ENCODE assay signal across 8 mouse cellular contexts in the genomic region with DNA sequence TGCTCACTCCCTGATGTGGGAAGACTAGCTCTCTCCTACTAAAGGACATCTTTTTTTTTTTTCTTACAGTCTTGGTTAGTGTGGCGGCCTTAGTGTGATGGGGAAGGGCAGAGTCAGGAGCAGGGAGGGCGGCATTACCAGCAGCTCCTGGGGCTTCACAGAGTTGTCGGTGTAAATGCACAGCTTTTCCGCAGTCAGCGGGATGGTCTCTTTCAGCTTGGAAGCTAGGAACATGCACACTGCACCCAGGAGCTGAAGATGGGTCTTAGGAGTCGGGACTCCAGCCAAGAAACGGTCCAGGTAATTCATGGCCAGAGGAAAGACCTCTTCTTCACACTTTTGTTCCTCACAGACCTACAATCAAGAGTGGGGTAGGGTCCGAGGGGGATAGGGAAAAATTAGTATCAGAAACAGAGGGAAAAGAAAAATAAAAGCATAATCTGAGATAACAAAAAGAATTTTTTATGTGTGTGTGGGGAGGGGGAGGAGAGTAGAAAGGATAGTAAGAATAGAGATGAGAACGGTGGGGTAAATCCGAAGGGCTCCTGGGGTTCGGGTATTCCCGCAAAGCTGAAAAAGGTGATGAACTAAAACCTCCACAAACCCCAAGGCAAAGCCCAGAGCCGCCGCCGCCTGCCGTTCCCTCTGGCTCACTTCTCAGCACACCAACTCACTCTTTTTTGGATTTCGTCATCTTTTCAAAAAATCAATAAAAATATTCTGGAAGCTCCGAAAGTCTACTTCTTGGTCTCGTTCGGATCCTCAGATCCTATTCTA. TPM values are rescaled to one million over a fixed set of nuclear protein-coding genes. Genes with fewer than 3 reads are reported as not detected.
DNase-seq lines count a peak whose midpoint lies in the region; ATAC-seq lines count a peak whose summit lies in the region.

No protein-coding gene starts in this region.

- peak overlapping the region; percentile 53 for H3K4me3 ChIP-seq in forebrain, embryonic 16.5 days (replicated peaks; ENCODE audit: low read length)
- peak overlapping the region; percentile 46 for H3K4me3 ChIP-seq in midbrain, embryonic 16.5 days (ENCODE audit: low read depth, low read length)

- peaks cover 51% of the 10 kb centered on the region for H3K4me1 ChIP-seq in forebrain, embryonic 16.5 days (replicated peaks; ENCODE audit: control insufficient read depth, insufficient read depth, low read length)
- H3K4me1 ChIP-seq in midbrain, embryonic 16.5 days (ENCODE audit: control insufficient read depth, insufficient read depth, low read length): peaks cover 50% of the 10 kb centered on the region

- H3K36me3 ChIP-seq in forebrain, embryonic 16.5 days (ENCODE audit: control insufficient read depth, insufficient read depth): no peaks in the 10 kb centered on the region
- no peaks in the 10 kb centered on the region for H3K36me3 ChIP-seq in midbrain, embryonic 16.5 days (ENCODE audit: control insufficient read depth, insufficient read depth, low read length)

- H3K9ac ChIP-seq in forebrain, embryonic 16.5 days (replicated peaks; ENCODE audit: low read depth, low read length): peak overlapping the region; percentile 68
- H3K9ac ChIP-seq in midbrain, embryonic 16.5 days (ENCODE audit: low read depth, low read length): peak overlapping the region; percentile 59

- H3K27ac ChIP-seq in forebrain, embryonic 16.5 days (ENCODE audit: low read length): peak overlapping the region; percentile 65
- no peak overlapping the region; the same call in 1 of the 2 replicates for H3K27ac ChIP-seq in midbrain, embryonic 16.5 days (ENCODE audit: low read length)

- no peak for ATAC-seq in forebrain, embryonic 16.5 days
- no peak for ATAC-seq in midbrain, embryonic 16.5 days

- peaks cover 8% of the 10 kb centered on the region for H3K27me3 ChIP-seq in forebrain, embryonic 16.5 days (replicated peaks; ENCODE audit: control insufficient read depth, insufficient read depth, low read length)
- peaks cover 16% of the 10 kb centered on the region for H3K27me3 ChIP-seq in midbrain, embryonic 16.5 days (ENCODE audit: control insufficient read depth, insufficient read depth, low read depth, low read length)

- peak overlapping the region; percentile 85 for H3K4me2 ChIP-seq in forebrain, embryonic 16.5 days (ENCODE audit: low read length)
- peak overlapping the region; percentile 72 for H3K4me2 ChIP-seq in midbrain, embryonic 16.5 days (ENCODE audit: low read length)

- no peaks in the 10 kb centered on the region for H3K9me3 ChIP-seq in forebrain, embryonic 16.5 days (ENCODE audit: control insufficient read depth, low read length)
- H3K9me3 ChIP-seq in midbrain, embryonic 16.5 days (replicated peaks; ENCODE audit: control insufficient read depth, low read length, poor library complexity, severe bottlenecking): no peaks in the 10 kb centered on the region

- 3% methylated on average over 20 of the region's 20 CpGs for WGBS in forebrain, embryonic 16.5 days
- WGBS in midbrain, embryonic 16.5 days: 3% methylated on average over 20 of the region's 20 CpGs

- peak; percentile 92 for DNase-seq in heart, adult 11 months
- no peak for DNase-seq in heart, adult 8-10 months (ENCODE audit: low spot score)
- DNase-seq in NIH3T3 (ENCODE audit: low read depth): peak; percentile 77
- DNase-seq in kidney, postnatal 14 days: peak; percentile 24
- DNase-seq in left cerebral cortex, adult 8-10 months (ENCODE audit: low spot score in 2 of 2): no peak
- no peak for DNase-seq in cerebellum, postnatal 4 days (ENCODE audit: low spot score in 2 of 2)

RNA-seq across cellular contexts. Expression of a gene that starts 3.3 kb away (rescaled TPM):
- total RNA-seq in heart, adult 8-10 months (2022): 100 to 1,000 TPM; 113 to 158 (median 137) TPM
- polyA plus RNA-seq in forebrain, embryonic 16.5 days (2015; fragmentation: Nextera tagmentation; extraction: Ambion mirVana): 1,169 and 1,368 TPM in 2 replicates
- polyA plus RNA-seq in midbrain, embryonic 16.5 days (2015; fragmentation: Nextera tagmentation; extraction: Ambion mirVana): 245 and 326 TPM in 2 replicates
- 10 to 100 TPM; 63.0 to 86.8 (median 73.0) TPM for total RNA-seq in left cerebral cortex, adult 8-10 months (2022)

RNA-seq across cellular contexts. Expression of a gene that starts 39.4 kb away (rescaled TPM):
- 10 to 100 TPM; 51.8 to 65.8 (median 59.1) TPM for total RNA-seq in heart, adult 8-10 months (2022)
- 8.2 and 9.2 TPM in 2 replicates for polyA plus RNA-seq in forebrain, embryonic 16.5 days (2015; fragmentation: Nextera tagmentation; extraction: Ambion mirVana)
- 5.9 and 7.4 TPM in 2 replicates for polyA plus RNA-seq in midbrain, embryonic 16.5 days (2015; fragmentation: Nextera tagmentation; extraction: Ambion mirVana)
- total RNA-seq in left cerebral cortex, adult 8-10 months (2022): 10 to 100 TPM; 23.1 to 25.8 (median 24.3) TPM

Comparison
In these comparisons a context has a peak if more than half of its experiments do, and no peak if none do; other contexts are left out.
1. DNase-seq: peak in heart, adult 11 months (single experiment), NIH3T3 (single experiment) and kidney, postnatal 14 days (single experiment); none in heart, adult 8-10 months (single experiment), left cerebral cortex, adult 8-10 months (0 of 2) and cerebellum, postnatal 4 days (0 of 2).